Mouse (Mus musculus): ENCODE measurements at regions not wholly inside any gene's neighbourhood (a gene's known extent, or its start where the extent isn't known, plus 50 kb on each side); places are given as distances from the start of the nearest gene placed in this dataset.

GRCm38 (mm10) chr7:125250385-125250784 is 194.1 kb upstream of the Kdm8 start:
- Histone ChIP-seq H3K4me1 (ENCODE audit: control insufficient read depth, insufficient read depth, low read length) (no peaks in the 10 kb centered on the region), H3K27ac (ENCODE audit: low read length) (no peak overlapping the region), H3K36me3 (ENCODE audit: control insufficient read depth, insufficient read depth) (no peaks in the 10 kb centered on the region), H3K9ac (ENCODE audit: low read length) (no peak overlapping the region), H3K9me3 (replicated peaks; ENCODE audit: control insufficient read depth, low read length) (no peaks in the 10 kb centered on the region), H3K4me3 (ENCODE audit: low read length) (no peak overlapping the region), H3K27me3 (ENCODE audit: control insufficient read depth, insufficient read depth, low read length) (no peaks in the 10 kb centered on the region), H3K4me2 (ENCODE audit: low read depth, low read length) (no peak overlapping the region)
- 71% methylated on average over 2 of the region's 2 CpGs for WGBS
- ATAC-seq (replicated peaks; ENCODE audit: extremely low read depth, insufficient read depth, low FRiP score): no peak

GRCm38 (mm10) chr7:125250970-125251585 is 193.4 kb upstream of the Kdm8 start:
- Histone ChIP-seq H3K4me2 (ENCODE audit: low read depth, low read length) (no peak overlapping the region), H3K27ac (ENCODE audit: low read length) (no peak overlapping the region), H3K9ac (ENCODE audit: low read length) (no peak overlapping the region), H3K9me3 (replicated peaks; ENCODE audit: control insufficient read depth, low read length) (no peaks in the 10 kb centered on the region), H3K4me1 (ENCODE audit: control insufficient read depth, insufficient read depth, low read length) (no peaks in the 10 kb centered on the region), H3K27me3 (ENCODE audit: control insufficient read depth, insufficient read depth, low read length) (no peaks in the 10 kb centered on the region), H3K36me3 (ENCODE audit: control insufficient read depth, insufficient read depth) (no peaks in the 10 kb centered on the region), H3K4me3 (ENCODE audit: low read length) (no peak overlapping the region)
- no peak for ATAC-seq (replicated peaks; ENCODE audit: extremely low read depth, insufficient read depth, low FRiP score)
- WGBS: 69% methylated on average over 6 of the region's 6 CpGs

GRCm38 (mm10) chr7:125254302-125254701 is 190.2 kb upstream of the Kdm8 start:
- Histone ChIP-seq H3K4me3 (ENCODE audit: low read length) (no peak overlapping the region), H3K4me2 (ENCODE audit: low read depth, low read length) (no peak overlapping the region), H3K9ac (ENCODE audit: low read length) (no peak overlapping the region), H3K27me3 (ENCODE audit: control insufficient read depth, insufficient read depth, low read length) (no peaks in the 10 kb centered on the region), H3K9me3 (replicated peaks; ENCODE audit: control insufficient read depth, low read length) (no peaks in the 10 kb centered on the region), H3K36me3 (ENCODE audit: control insufficient read depth, insufficient read depth) (no peaks in the 10 kb centered on the region), H3K27ac (ENCODE audit: low read length) (no peak overlapping the region), H3K4me1 (ENCODE audit: control insufficient read depth, insufficient read depth, low read length) (no peaks in the 10 kb centered on the region)
- WGBS: 21% methylated on average over 4 of the region's 4 CpGs
- no peak for ATAC-seq (replicated peaks; ENCODE audit: extremely low read depth, insufficient read depth, low FRiP score)

GRCm38 (mm10) chr7:125259016-125259415 is 185.5 kb upstream of the Kdm8 start:
- no peak overlapping the region for H3K27ac ChIP-seq (ENCODE audit: low read length)
- no peak overlapping the region for H3K9ac ChIP-seq (ENCODE audit: low read length)
- no peak overlapping the region for H3K4me2 ChIP-seq (ENCODE audit: low read depth, low read length)
- no peaks in the 10 kb centered on the region for H3K9me3 ChIP-seq (replicated peaks; ENCODE audit: control insufficient read depth, low read length)
- no peak for ATAC-seq (replicated peaks; ENCODE audit: extremely low read depth, insufficient read depth, low FRiP score)
- H3K4me3 ChIP-seq (ENCODE audit: low read length): no peak overlapping the region
- no peaks in the 10 kb centered on the region for H3K4me1 ChIP-seq (ENCODE audit: control insufficient read depth, insufficient read depth, low read length)
- no peaks in the 10 kb centered on the region for H3K27me3 ChIP-seq (ENCODE audit: control insufficient read depth, insufficient read depth, low read length)
- no peaks in the 10 kb centered on the region for H3K36me3 ChIP-seq (ENCODE audit: control insufficient read depth, insufficient read depth)

- H3K9ac ChIP-seq (ENCODE audit: low read length): no peak overlapping the region
- no peaks in the 10 kb centered on the region for H3K27me3 ChIP-seq (ENCODE audit: control insufficient read depth, insufficient read depth, low read length)
- no peaks in the 10 kb centered on the region for H3K4me1 ChIP-seq (ENCODE audit: control insufficient read depth, insufficient read depth, low read length)
- no peak overlapping the region for H3K27ac ChIP-seq (ENCODE audit: low read length)
- no peaks in the 10 kb centered on the region for H3K36me3 ChIP-seq (ENCODE audit: control insufficient read depth, insufficient read depth)
- no peak for ATAC-seq (replicated peaks; ENCODE audit: extremely low read depth, insufficient read depth, low FRiP score)
- H3K4me3 ChIP-seq (ENCODE audit: low read length): no peak overlapping the region
- no peak overlapping the region for H3K4me2 ChIP-seq (ENCODE audit: low read depth, low read length)
- 63% methylated on average over 2 of the region's 2 CpGs for WGBS
- no peaks in the 10 kb centered on the region for H3K9me3 ChIP-seq (replicated peaks; ENCODE audit: control insufficient read depth, low read length)
Observed at GRCm38 (mm10) chr7:125262133-125262532, 182.3 kb upstream of the Kdm8 start.

- H3K27me3 ChIP-seq (ENCODE audit: control insufficient read depth, insufficient read depth, low read length): no peaks in the 10 kb centered on the region
- H3K36me3 ChIP-seq (ENCODE audit: control insufficient read depth, insufficient read depth): no peaks in the 10 kb centered on the region
- H3K4me1 ChIP-seq (ENCODE audit: control insufficient read depth, insufficient read depth, low read length): no peaks in the 10 kb centered on the region
- H3K27ac ChIP-seq (ENCODE audit: low read length): no peak overlapping the region
- no peak overlapping the region for H3K4me3 ChIP-seq (ENCODE audit: low read length)
- WGBS: 67% methylated on average over 12 of the region's 12 CpGs
- H3K9me3 ChIP-seq (replicated peaks; ENCODE audit: control insufficient read depth, low read length): no peaks in the 10 kb centered on the region
- H3K4me2 ChIP-seq (ENCODE audit: low read depth, low read length): no peak overlapping the region
- H3K9ac ChIP-seq (ENCODE audit: low read length): no peak overlapping the region
- ATAC-seq (replicated peaks; ENCODE audit: extremely low read depth, insufficient read depth, low FRiP score): no peak
Observed at GRCm38 (mm10) chr7:125262672-125263365, 181.7 kb upstream of the Kdm8 start.

GRCm38 (mm10) chr7:125263756-125264155 is 180.7 kb upstream of the Kdm8 start:
- no peak for ATAC-seq (replicated peaks; ENCODE audit: extremely low read depth, insufficient read depth, low FRiP score)
- H3K4me2 ChIP-seq (ENCODE audit: low read depth, low read length): no peak overlapping the region

GRCm38 (mm10) chr7:125270711-125271110 is 173.8 kb upstream of the Kdm8 start:
- Histone ChIP-seq H3K9me3 (replicated peaks; ENCODE audit: control insufficient read depth, low read length) (no peaks in the 10 kb centered on the region), H3K4me1 (ENCODE audit: control insufficient read depth, insufficient read depth, low read length) (no peaks in the 10 kb centered on the region), H3K4me2 (ENCODE audit: low read depth, low read length) (no peak overlapping the region), H3K9ac (ENCODE audit: low read length) (no peak overlapping the region), H3K27me3 (ENCODE audit: control insufficient read depth, insufficient read depth, low read length) (no peaks in the 10 kb centered on the region), H3K4me3 (ENCODE audit: low read length) (no peak overlapping the region), H3K27ac (ENCODE audit: low read length) (no peak overlapping the region), H3K36me3 (ENCODE audit: control insufficient read depth, insufficient read depth) (no peaks in the 10 kb centered on the region)
- ATAC-seq (replicated peaks; ENCODE audit: extremely low read depth, insufficient read depth, low FRiP score): no peak
- 45% methylated on average over 3 of the region's 3 CpGs for WGBS

More at GRCm38 (mm10) chr7:125263756-125264155, 180.7 kb upstream of the Kdm8 start:
- H3K4me3 ChIP-seq (ENCODE audit: low read length): no peak overlapping the region
- H3K9ac ChIP-seq (ENCODE audit: low read length): no peak overlapping the region
- H3K9me3 ChIP-seq (replicated peaks; ENCODE audit: control insufficient read depth, low read length): no peaks in the 10 kb centered on the region
- WGBS: 57% methylated on average over 2 of the region's 2 CpGs
- no peaks in the 10 kb centered on the region for H3K36me3 ChIP-seq (ENCODE audit: control insufficient read depth, insufficient read depth)
- H3K27ac ChIP-seq (ENCODE audit: low read length): no peak overlapping the region
- H3K27me3 ChIP-seq (ENCODE audit: control insufficient read depth, insufficient read depth, low read length): no peaks in the 10 kb centered on the region
- H3K4me1 ChIP-seq (ENCODE audit: control insufficient read depth, insufficient read depth, low read length): no peaks in the 10 kb centered on the region

- Histone ChIP-seq H3K9ac (ENCODE audit: low read length) (no peak overlapping the region), H3K9me3 (replicated peaks; ENCODE audit: control insufficient read depth, low read length) (no peaks in the 10 kb centered on the region), H3K4me2 (ENCODE audit: low read depth, low read length) (no peak overlapping the region), H3K27ac (ENCODE audit: low read length) (no peak overlapping the region), H3K27me3 (ENCODE audit: control insufficient read depth, insufficient read depth, low read length) (no peaks in the 10 kb centered on the region), H3K36me3 (ENCODE audit: control insufficient read depth, insufficient read depth) (no peaks in the 10 kb centered on the region), H3K4me1 (ENCODE audit: control insufficient read depth, insufficient read depth, low read length) (no peaks in the 10 kb centered on the region), H3K4me3 (ENCODE audit: low read length) (no peak overlapping the region)
- ATAC-seq (replicated peaks; ENCODE audit: extremely low read depth, insufficient read depth, low FRiP score): no peak
- 81% methylated on average over 4 of the region's 4 CpGs for WGBS
Observed at GRCm38 (mm10) chr7:125271356-125271755, 173.1 kb upstream of the Kdm8 start.

Data from heart, embryonic 16.5 days (tissue).